Mouse (Mus musculus): ENCODE measurements around the gene Ankra2. TPM values are rescaled to one million over a fixed set of nuclear protein-coding genes. Genes with fewer than 3 reads are reported as not detected.
A peak's percentile ranks its signal among the peaks of the same experiment; 100 is the strongest.

The Ankra2 gene
- polyA plus RNA-seq, 1 experiment from 2014 or later = 46.1 TPM

DNA sequence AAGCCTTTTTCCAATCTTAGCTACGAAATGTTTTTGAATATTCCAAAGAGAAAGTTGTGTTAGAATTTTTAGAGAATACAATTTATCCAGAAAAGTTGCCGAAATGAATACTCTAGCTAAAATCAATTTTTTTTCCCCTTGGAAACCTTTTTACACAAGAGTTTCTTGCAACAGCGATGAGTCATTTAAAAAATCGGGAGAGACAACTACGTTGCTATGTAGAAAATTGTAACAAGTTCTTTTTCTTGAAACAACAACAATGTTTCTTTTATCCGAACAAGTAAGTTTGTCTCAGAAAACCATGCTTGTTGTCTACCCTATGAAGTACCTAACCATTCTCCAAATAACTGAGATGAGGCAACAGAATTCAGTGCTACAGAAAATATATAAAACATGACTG, 55.0 kb downstream of the Ankra2 start:
- WGBS = 93% methylated on average over 6 of the region's 6 CpGs
- H3K27me3 ChIP-seq (replicated peaks) = no peaks in the 10 kb centered on the region
- H3K27ac ChIP-seq = no peak overlapping the region
- no peak overlapping the region for H3K4me3 ChIP-seq
- H3K36me3 ChIP-seq = peaks cover 13% of the 10 kb centered on the region
- no peak overlapping the region for H3K9ac ChIP-seq
- H3K4me1 ChIP-seq = peaks cover 12% of the 10 kb centered on the region
- H3K4me2 ChIP-seq (replicated peaks) = peak overlapping the region; percentile 73; the same call in 1 of the 2 replicates
- no peak for ATAC-seq (ENCODE audit: low FRiP score, low read depth)
- no peaks in the 10 kb centered on the region for H3K9me3 ChIP-seq

Other genes with a start within 250 kb of the Ankra2 start
- 11.4 and 11.7 TPM in 2 replicates for gene Arhgef28, start 56.6 kb upstream of the Ankra2 start, polyA plus RNA-seq (2016; fragmentation: Nextera tagmentation; extraction: Ambion mirVana)
- 33.6 and 34.9 TPM in 2 replicates for gene Utp15, start within 50 bp of the Ankra2 start, polyA plus RNA-seq (2016; fragmentation: Nextera tagmentation; extraction: Ambion mirVana)
- gene Gm21976, start 16.8 kb downstream of the Ankra2 start, polyA plus RNA-seq (2016; fragmentation: Nextera tagmentation; extraction: Ambion mirVana) = not detected in 2 replicates
- gene Btf3, start 53.9 kb downstream of the Ankra2 start, polyA plus RNA-seq (2016; fragmentation: Nextera tagmentation; extraction: Ambion mirVana) = 648 and 669 TPM in 2 replicates
- gene Foxd1, start 91.2 kb downstream of the Ankra2 start, polyA plus RNA-seq (2016; fragmentation: Nextera tagmentation; extraction: Ambion mirVana) = 4.9 and 5.7 TPM in 2 replicates
- gene Gm10320, start 228.9 kb downstream of the Ankra2 start, polyA plus RNA-seq (2016; fragmentation: Nextera tagmentation; extraction: Ambion mirVana) = 0.65 and 1.0 TPM in 2 replicates